Mouse (Mus musculus) gastrocnemius, adult 2 months (tissue): ENCODE measurements around the gene Mag. TPM values are rescaled to one million over a fixed set of nuclear protein-coding genes. Genes with fewer than 3 reads are reported as not detected.

Experiments
- DNase-seq: peaks from one replicate; pipeline ENCODE4 v3.0.0; 2022
- H3K27ac ChIP-seq: fragments of 200-600 bp; 2 replicates; pipeline ENCODE4 v1.8.1; 2022; ENCODE audit warnings: mild to moderate bottlenecking
- H3K4me3 ChIP-seq: fragments of 200-600 bp; 2 replicates; pipeline ENCODE4 v1.8.1; 2022; ENCODE audit warnings: mild to moderate bottlenecking, moderate library complexity
- CTCF ChIP-seq: fragments of 200-600 bp; IDR thresholded peaks from 2 replicates; pipeline ENCODE4 v1.8.1; 2022; ENCODE audit warnings: antibody characterized with exemption, mild to moderate bottlenecking, moderate library complexity
- intact Hi-C: fragments of 180-260 bp; cut with DNase I; formaldehyde crosslinking; loops from one replicate; pipeline ENCODE4 v1.15.1; 2025
- long read RNA-seq, 2 experiments: library from polyadenylated mRNA; stranded (forward); transcript quantifications; one replicate each; pipeline ENCODE4 v2.0.0; 2021
- total RNA-seq, 2 experiments: library from RNA; stranded (reverse); gene quantifications; 2 replicates each; pipeline ENCODE4 v1.2.3; 2021

The Mag gene
- total RNA-seq, result under 1 TPM; 0.22 to 0.71 TPM
- long read RNA-seq, experiment 1, partial matches to known transcripts, result 1 of 1 reads
- long read RNA-seq, experiment 1, other reads (novel, unspliced or antisense), result 0 of 1 reads
- long read RNA-seq, experiment 2, result 0 reads

DNA sequence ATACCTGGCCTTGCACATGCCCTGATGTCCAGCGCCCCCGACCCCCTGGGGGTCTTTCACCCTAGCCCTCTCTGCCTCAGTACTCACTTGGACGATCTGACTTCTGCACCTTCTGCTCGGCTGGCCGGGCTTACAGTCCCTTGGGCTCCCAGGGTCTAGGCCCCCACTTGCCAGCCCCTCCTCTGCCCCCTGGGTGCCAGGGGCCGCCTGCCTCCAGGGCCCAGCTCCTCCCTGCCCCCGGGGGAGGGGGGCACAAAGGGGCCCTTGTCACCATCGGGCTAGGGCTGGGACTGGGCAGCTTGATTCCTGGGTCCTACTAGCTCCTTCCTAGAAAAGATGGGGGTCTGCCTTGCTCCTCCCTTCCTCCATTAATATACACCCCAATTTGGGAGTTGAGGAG lies at the start of gene Mag:
Mag (minus strand) TSS at position 142 of the 400 bp plus-strand sequence.
- intact Hi-C loops, result no loop called here
- no peak for TF ChIP-seq CTCF
- no peak within 1 kb of the TSS for H3K27ac ChIP-seq
- no peak for DNase-seq
- H3K4me3 ChIP-seq, result peak within 1 kb of the TSS; percentile 4; the same call in 1 of the 2 replicates

DNA sequence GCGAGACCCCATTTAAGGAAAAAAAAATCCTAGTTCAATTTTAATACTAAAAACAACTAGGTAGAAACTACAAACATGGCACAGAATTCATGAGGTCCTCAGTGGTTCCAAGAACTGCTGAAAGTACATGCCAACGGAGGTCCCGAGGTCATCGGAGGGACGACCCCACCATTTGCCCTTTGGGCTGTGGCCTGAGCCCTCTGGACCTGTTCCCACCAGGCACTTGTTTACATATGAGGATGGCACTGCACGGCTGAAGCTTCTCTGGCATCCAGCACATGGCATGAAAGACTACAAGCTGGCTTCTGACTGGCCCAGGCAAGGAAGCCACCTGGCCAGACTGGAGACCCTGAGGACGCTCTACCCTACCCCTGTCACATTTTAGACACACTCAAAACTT lies 49.7 kb upstream of the Mag start:
- Histone ChIP-seq H3K27ac (no peak overlapping the region), H3K4me3 (no peak overlapping the region)
- DNase-seq, result no peak
- no peak for TF ChIP-seq CTCF
- intact Hi-C loops, result no loop called here

DNA sequence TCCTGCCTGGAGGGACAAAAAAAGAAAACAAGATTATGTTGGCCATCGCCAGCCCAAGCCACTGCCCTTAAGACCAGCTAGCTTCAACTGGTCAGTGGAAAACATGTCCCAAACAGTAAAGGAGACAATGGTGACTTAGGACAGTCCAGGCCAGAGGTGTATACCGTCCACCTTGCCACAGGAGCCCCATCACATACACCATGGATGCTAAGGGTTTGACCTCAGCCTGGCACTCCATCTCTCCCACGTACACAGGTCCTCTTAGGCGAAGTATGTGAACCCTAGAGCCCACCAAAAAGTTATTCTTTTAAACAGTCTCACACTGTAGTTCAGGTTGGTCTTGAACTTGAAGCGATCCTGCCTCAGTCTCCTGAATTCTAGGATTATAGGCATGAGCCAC lies 48.2 kb upstream of the Mag start:
- H3K27ac ChIP-seq, result no peak overlapping the region
- DNase-seq, result no peak
- H3K4me3 ChIP-seq, result no peak overlapping the region
- intact Hi-C loops, result no loop called here
- no peak for TF ChIP-seq CTCF

GRCm38 (mm10) chr7:30959786-30960349 lies 45.2 kb upstream of the Mag start:
- intact Hi-C loops, result loop anchor here (5.0 to 10.0 kb wide), 2 partner anchors 92 to 335 kb away; partner anchors contain the start of genes Cox6b1 and Fxyd7
- H3K4me3 ChIP-seq, result no peak overlapping the region
- H3K27ac ChIP-seq, result no peak overlapping the region
- DNase-seq, result no peak
- no peak for TF ChIP-seq CTCF

DNA sequence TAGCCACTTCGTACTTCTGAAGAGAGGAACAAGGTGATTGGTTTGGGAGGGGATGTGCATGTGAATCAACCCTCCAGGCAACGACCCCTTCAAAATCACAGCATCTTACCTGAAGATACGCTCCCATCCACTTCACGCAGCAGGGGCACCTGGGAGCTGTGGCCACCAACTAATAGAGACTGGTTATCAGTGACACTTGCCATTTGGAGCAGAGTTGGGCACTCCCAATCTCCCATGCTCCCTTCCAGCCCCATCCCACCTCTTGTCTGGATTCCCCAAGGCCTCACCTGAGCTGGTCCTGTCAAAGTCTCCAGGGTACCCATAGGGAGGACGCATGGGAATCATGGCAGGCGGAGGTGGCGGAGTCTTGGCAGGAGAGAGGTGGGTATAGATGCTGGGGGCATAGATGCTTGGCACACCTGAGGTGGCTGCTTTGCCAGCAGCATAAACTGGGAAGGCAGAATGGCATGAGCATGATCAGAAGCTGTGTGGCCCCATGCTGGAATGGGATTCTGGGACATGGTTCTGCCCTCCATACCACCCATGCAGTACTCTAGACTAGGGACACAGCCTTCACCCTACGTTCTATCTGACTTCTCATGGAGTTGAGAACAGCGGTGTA lies 44.3 kb upstream of the Mag start:
- Histone ChIP-seq H3K27ac (no peak overlapping the region), H3K4me3 (no peak overlapping the region)
- TF ChIP-seq CTCF, result no peak
- DNase-seq, result no peak
- intact Hi-C loops, result loop anchor here (5.0 to 10.0 kb wide), 2 partner anchors 93 to 334 kb away; partner anchors contain the start of genes Cox6b1 and Fxyd7

- H3K4me3 ChIP-seq, result peak overlapping the region; percentile 94
- peak overlapping the region; percentile 100 for H3K27ac ChIP-seq
- intact Hi-C loops, result loop anchor here (5.0 to 10.0 kb wide), 2 partner anchors 94 to 333 kb away; partner anchors contain the start of genes Cox6b1 and Fxyd7
- DNase-seq, result peak; percentile 35
- no peak for TF ChIP-seq CTCF
Observed at GRCm38 (mm10) chr7:30958109-30958865, 43.6 kb upstream of the Mag start.

GRCm38 (mm10) chr7:30957367-30957783 lies 42.7 kb upstream of the Mag start:
- peak; percentile 96 for DNase-seq
- no peak for TF ChIP-seq CTCF
- peak overlapping the region; percentile 100 for H3K27ac ChIP-seq
- intact Hi-C loops, result loop anchor here (1.0 to 10.0 kb wide), 3 partner anchors 17 to 333 kb away; partner anchors contain the start of genes Cox6b1 and Fxyd7
- H3K4me3 ChIP-seq, result peak overlapping the region; percentile 94

DNA sequence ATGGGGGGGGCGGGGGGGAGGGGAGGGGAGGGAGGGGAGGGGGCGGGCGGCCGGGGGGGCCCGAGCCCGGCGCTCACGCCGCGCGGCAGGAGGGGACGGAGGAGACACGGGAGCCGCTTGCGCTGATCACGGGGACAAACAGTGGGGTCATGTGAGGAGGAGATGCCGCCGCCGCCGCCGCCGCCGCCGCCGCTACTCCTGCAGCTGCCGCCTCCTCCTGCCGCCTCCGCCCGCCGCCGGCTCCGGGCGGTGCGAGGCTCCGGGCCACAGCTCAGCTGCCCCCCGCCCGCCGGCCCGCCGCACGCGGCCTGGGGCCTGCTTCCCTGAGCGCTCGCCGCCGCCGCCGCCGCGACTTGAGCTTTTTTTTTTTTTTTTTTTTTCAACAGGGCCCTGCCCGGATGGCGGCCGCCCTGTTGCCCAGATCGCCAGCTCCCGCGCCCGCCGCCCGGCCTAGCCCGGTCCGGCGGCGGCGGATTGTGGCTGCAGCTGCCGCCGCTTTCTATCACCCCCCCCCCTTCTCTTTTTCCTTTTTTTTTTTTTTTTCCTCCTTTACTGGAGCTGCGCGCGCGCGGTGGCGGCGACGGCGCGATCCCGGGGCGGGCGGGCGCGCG lies 42.2 kb upstream of the Mag start, which contains the start of gene Usf2:
Usf2 (minus strand) TSS at position 48 of the 611 bp plus-strand sequence.
- intact Hi-C loops, result loop anchor here (1.0 to 10.0 kb wide), 3 partner anchors 17 to 332 kb away; partner anchors contain the start of genes Cox6b1 and Fxyd7
- peak; percentile 92 for DNase-seq
- no peak for TF ChIP-seq CTCF
- Histone ChIP-seq H3K4me3 (peak within 1 kb of the TSS; percentile 94), H3K27ac (peak within 1 kb of the TSS; percentile 100)

DNA sequence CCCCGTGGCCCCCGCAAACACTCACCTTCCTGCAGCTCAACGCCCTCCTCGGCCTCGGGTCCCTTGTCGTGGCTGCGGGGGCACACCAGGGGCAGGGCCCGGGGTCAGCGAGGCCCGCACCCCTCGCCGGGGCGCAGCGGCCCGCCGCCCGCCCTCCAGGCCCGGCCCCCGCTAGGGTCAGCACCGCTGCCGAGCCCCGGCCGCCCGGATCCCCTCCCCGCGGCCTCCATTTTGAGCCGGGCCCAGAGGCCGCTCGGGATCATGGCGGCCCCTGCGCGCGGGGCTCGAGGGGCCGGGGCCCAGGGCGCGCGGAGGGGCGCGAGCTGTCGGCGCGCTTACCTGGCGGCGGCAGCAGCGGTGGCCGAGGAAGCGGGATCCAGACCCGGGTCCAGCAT lies 41.7 kb upstream of the Mag start:
- peak overlapping the region; percentile 94 for H3K4me3 ChIP-seq
- intact Hi-C loops, result loop anchor here (5.0 to 10.0 kb wide), 2 partner anchors 96 to 332 kb away; partner anchors contain the start of genes Cox6b1 and Fxyd7
- peak overlapping the region; percentile 100 for H3K27ac ChIP-seq
- peak; percentile 69 for DNase-seq
- TF ChIP-seq CTCF, result no peak

GRCm38 (mm10) chr7:30955584-30956356 lies 41.1 kb upstream of the Mag start:
- intact Hi-C loops, result loop anchor here (5.0 to 10.0 kb wide), 2 partner anchors 97 to 331 kb away; partner anchors contain the start of genes Cox6b1 and Fxyd7
- peak; percentile 89 for TF ChIP-seq CTCF
- peak; percentile 95 for DNase-seq

GRCm38 (mm10) chr7:30954971-30955520 lies 40.4 kb upstream of the Mag start:
- intact Hi-C loops, result loop anchor here (5.0 to 10.0 kb wide), 2 partner anchors 97 to 330 kb away; partner anchors contain the start of genes Cox6b1 and Fxyd7

More at GRCm38 (mm10) chr7:30955584-30956356, 41.1 kb upstream of the Mag start:
- Histone ChIP-seq H3K4me3 (peak overlapping the region; percentile 94), H3K27ac (peak overlapping the region; percentile 100)

More at GRCm38 (mm10) chr7:30954971-30955520, 40.4 kb upstream of the Mag start:
- no peak for TF ChIP-seq CTCF
- H3K27ac ChIP-seq, result peak overlapping the region; percentile 100
- no peak for DNase-seq
- H3K4me3 ChIP-seq, result peak overlapping the region; percentile 94
